Mouse (Mus musculus): Measurements from ENCODE around the gene Kpnb1.

Kpnb1 gene

DNA sequence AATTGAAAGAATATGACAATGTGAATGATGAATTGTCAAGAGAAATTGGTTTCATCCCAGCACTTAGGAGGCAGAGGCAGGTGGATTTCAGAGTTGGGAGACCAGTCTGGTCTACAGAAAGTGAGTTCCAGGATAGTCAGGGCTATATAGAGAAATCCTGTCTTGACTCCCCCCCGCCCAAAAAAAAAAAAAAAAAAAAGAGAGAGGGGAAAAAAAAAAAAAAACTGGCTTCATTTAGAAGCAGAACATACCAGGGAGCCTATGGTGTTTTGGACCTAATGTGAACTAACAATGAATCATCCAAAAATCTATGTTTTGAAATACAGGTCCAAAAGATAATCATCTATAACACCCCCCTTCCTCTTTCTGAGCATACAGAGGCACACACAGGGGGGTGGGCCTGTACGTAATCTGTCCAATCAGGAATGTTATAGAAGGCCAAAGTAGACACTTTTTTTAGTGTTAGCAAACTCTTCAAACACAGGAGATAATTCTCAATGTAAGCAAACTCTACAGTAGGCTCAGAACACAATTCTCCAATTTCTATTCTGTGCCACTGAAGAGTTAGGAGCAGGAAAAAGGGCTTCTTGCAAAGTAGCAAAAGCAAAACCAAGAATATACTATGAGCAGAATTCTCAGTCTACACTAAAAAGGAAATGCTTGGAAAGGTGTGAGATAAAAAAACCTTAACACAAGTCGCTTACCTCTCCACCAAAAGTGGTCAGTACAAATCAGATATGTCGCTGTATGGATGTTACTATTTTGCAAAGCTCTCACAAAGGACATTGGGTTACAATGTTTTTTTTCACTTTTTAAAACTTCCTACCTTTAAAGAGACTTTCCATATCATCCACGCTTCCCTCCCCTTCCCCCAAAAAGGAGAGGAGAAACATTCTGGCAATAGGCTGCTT lies 1.7 kb downstream of the Kpnb1 start:
- DNase-seq (ENCODE audit: extremely low read depth, low read depth): no peak

- no peak for DNase-seq (ENCODE audit: extremely low read depth, low read depth)
Measured at GRCm38 (mm10) chr11:97184875-97185274, 2.8 kb downstream of the Kpnb1 start.

DNA sequence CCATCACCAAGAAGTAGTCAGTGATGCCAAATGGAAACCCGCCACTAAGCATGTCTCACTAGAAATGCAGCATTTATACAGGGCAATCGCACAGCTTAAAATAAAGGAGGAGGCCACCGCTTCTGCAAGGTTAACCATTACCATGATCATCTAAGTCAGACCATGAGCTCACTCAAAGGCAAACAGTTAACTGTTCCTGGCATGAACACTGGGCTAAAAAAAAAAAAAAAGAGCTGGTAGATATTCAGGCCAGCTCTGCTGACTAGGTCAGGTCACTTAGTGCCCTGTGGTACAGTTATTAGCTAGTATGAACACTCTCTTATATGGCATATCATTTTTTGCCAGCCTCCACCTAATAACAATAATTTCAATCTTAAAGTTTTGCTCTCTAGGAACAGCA lies 5.2 kb downstream of the Kpnb1 start:
- no peak for DNase-seq (ENCODE audit: extremely low read depth, low read depth)

DNA sequence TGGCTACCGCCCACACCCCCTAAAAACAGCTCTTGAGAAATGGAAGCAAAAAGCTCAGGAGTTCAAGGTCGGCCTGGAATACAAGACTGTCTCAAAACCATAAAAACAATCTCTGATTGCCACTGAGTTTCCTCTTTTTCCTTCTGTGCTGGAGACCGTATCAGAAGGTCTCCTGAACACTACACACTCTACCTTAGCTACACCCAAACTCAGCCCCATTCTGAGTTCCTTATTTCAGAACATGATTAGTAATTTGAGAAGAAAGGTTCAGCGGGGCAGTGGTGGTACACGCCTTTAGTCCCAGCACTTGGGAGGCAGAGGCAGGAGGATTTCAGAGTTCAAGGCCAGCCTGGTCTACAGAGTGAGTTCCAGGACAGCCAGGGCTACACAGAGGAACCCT lies 6.6 kb downstream of the Kpnb1 start:
- DNase-seq (ENCODE audit: extremely low read depth, low read depth): peak; percentile 60

- DNase-seq (ENCODE audit: extremely low read depth, low read depth): no peak
Measured at GRCm38 (mm10) chr11:97178198-97178597, 9.5 kb downstream of the Kpnb1 start.

DNA sequence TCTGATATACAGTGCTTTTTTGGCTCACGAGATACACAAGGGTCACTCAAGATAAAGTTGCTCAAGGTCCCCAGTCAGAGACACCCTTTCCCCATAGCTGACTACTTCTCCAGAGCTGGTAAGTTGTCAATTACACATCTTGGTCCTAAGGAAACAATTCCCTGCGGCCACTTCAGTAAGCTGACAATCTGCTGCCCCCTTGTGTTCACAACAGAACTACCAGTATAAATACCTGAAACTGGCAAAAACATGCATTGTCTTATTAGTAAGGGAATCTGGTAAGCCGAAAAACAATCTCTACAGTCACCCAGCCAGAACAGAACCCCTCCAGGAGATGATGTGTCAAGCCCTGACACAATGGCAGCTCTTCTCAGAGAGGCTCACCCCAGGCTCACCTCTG lies 10.8 kb downstream of the Kpnb1 start:
- DNase-seq (ENCODE audit: extremely low read depth, low read depth): no peak

GRCm38 (mm10) chr11:97175499-97175898 lies 12.2 kb downstream of the Kpnb1 start:
- no peak for DNase-seq (ENCODE audit: extremely low read depth, low read depth)

DNA sequence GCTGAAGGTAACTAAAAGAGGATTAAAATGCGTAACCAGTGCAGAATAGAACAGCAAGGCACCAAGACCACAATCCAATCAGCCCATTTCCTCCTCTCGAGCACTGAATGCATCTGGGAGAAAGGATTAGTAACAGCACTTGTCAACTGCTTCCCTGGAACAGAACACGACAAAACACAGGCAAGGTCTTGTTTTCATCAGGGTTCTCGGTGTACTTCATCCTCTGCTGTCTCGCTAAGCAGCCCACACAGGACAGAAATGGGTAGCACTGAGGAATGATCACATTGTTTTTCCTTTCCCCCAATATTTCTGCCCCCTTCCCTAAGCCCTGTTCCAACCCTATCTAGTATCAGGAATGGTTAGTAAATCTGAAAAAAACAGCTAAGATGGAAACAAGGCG lies 27.3 kb downstream of the Kpnb1 start:
- DNase-seq (ENCODE audit: extremely low read depth, low read depth): no peak

- DNase-seq (ENCODE audit: extremely low read depth, low read depth): no peak
Measured at GRCm38 (mm10) chr11:97156999-97157398, 30.7 kb downstream of the Kpnb1 start.

DNA sequence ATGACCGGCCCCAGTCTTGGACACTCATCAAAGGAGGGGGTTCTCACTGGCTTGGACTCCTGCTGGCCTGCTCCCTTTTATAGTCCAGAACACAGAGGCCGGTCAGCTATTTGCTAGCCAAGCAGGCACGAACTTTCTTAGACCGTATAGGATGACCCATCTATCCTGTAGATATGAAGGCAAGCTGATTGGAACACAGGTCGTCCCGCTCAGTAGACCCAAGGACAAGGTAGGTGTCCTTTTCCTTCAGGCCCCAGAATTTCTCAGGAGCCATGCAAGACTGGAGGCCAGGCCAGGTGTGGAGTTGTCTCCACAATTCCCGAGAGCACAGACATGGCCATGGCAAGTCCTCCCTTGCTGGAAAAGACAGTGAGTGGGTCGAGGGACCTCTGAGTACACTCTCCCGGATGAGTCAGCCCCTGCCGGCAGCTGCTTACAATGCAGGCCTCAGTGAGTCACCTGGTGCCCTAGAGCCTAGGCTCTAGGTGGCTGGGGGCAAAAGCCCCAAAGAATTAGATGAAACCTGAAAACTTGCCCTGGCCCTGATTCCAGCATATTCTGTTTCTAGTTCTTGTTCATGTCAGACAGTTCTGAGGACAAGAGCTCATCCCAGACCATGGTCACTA lies 34.9 kb downstream of the Kpnb1 start:
- no peak for DNase-seq (ENCODE audit: extremely low read depth, low read depth)

- DNase-seq (ENCODE audit: extremely low read depth, low read depth): peak; percentile 27
Measured at GRCm38 (mm10) chr11:97152023-97152426, 35.7 kb downstream of the Kpnb1 start.

DNA sequence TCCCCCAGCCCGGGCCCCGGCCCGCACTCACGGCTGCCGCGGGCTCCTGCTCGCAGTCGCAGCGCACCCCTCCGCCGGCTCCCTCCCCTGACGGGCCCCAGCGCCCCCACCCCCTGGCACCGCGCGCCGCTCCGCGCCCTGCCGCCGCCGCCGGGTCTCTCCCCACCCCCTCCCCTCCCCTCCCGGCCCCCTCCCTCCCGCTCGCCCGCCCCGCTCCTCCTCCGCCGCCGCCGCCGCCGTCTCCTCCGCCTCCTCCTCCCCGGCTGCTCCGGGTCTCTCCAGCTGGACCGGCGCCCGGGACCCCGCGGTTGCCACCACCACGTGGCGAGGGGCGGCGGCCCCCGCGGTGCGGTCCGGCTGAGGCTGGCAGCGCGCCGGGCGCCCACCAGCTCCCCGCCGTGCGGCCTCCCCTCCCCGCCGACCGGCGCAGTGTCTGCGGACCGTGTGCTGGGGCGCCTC lies 36.3 kb downstream of the Kpnb1 start, which contains the start of gene Tbkbp1:
Tbkbp1 (minus strand) TSS at position 153 of the 459 bp plus-strand sequence.
- DNase-seq (ENCODE audit: extremely low read depth, low read depth): no peak

GRCm38 (mm10) chr11:97150411-97151330 lies 37.0 kb downstream of the Kpnb1 start:
- DNase-seq (ENCODE audit: extremely low read depth, low read depth): peak; percentile 30

GRCm38 (mm10) chr11:97149995-97150410 lies 37.7 kb downstream of the Kpnb1 start:
- DNase-seq (ENCODE audit: extremely low read depth, low read depth): peak; percentile 60

DNA sequence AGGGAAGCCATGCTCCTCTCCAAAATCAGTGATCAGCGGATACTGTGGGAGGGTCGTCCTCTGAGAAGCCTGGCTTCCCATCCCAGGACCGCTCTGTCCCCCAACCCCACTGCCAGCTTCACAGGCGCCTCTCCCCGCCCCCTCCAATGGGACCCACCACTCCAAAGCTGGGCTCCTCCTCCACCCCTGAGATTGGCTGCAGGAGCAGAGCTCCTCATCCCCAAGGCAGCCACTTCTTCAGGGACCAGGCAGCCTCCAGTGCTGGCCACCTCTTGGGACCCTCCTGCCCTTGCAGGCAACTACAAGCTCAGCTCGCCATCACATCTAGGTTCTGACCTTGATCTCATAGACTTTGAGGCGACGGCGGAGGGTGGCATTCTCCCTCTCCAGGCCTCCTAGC lies 38.7 kb downstream of the Kpnb1 start:
- DNase-seq (ENCODE audit: extremely low read depth, low read depth): no peak

DNA sequence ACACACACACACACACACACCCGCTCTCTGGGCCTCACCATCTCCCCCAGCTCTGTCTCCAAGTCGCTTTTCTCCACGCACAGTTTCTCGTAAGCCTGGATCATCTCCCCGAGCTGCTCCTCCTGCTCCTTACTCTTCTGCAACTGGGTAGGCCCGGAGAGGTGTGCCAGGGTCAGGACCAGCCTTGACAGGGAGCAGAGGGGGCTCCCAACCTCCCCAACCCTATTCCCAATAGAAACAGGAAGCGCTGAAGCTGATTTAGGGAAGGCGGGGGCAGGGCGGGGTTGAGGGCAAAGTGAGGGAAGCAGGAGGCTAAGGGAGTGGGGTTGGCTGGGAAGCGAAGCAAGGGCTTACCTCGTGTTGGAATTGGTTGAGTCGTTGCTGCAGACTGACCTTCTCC lies 39.1 kb downstream of the Kpnb1 start:
- no peak for DNase-seq (ENCODE audit: extremely low read depth, low read depth)

DNA sequence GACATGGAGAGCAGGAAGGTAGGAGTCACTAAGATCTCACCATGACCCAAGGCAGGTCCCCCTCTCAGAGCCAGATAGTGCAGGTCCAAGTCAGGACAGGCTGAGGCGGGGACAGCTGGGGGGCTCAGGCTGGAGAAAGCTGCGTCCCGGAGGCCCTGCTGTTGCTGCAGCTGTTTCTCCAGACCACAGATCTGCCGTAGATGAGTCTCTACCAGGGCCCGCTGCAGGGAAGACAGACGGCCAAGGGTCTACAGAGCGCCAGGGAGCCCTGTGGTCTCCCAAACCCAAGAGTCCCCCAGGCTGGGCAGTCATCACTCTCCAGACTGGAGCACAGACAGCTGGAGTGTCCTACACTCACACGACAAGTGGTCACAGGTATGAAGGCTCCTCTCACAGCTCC lies 40.3 kb downstream of the Kpnb1 start:
- DNase-seq (ENCODE audit: extremely low read depth, low read depth): no peak

GRCm38 (mm10) chr11:97146724-97147123 lies 41.0 kb downstream of the Kpnb1 start:
- DNase-seq (ENCODE audit: extremely low read depth, low read depth): peak; percentile 33

DNA sequence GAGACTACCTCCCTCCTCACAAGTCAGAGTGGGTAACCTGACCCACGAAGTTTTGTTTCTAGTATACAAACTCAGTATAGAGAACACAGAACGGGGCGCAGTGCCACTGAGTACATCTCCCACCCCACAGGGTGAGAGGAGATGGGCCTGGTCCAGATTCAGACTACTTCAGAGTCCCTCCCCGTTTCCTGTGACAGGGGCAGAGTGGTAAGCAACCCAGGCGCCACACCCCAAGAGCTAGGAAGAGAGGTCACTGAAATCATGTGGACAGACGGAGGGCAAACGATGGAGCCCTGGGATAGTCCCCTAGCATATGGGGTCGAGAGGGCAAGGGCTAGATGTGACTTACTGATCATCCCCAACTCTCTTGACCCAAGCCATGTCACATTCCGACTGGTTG lies 41.7 kb downstream of the Kpnb1 start:
- DNase-seq (ENCODE audit: extremely low read depth, low read depth): no peak

GRCm38 (mm10) chr11:97145320-97145719 lies 42.4 kb downstream of the Kpnb1 start:
- DNase-seq (ENCODE audit: extremely low read depth, low read depth): no peak

DNA sequence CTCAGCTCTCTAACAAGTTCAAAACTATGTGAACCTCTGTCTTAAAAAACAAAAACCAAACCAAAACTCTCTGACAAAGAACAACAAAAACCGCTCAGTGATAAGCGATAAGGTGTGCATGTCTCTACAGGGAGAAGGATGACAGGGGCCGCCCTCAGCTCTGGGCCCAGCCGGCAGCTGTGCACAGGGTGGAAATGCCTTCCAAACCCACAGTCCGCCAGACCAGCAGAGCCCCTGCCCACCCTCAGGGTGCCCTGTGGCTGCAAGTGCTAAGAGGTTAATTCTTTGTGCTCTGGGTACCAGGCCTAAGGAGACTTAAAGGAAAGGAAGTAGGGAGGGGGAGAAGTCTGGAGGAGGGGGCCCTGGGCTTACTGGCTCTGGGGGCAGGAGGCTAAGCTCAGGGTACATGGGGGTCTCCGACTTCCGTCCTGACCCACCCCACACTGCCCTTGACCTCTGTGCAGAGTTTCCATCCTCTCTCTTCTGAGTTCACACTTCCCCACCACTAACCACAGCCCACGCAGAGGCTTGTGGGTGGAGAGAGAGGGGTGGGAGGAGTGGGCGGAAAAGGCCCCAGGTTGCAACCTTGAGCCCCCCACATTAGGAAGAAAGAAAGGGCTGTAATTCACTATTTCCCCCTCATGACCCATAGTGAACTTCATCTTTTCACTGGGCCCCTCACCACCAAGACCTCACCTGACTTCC lies 44.3 kb downstream of the Kpnb1 start:
- no peak for DNase-seq (ENCODE audit: extremely low read depth, low read depth)
